Mouse (Mus musculus) liver, postnatal 0 days (tissue): ENCODE results near the gene Casz1.

Experiments used
- CTCF ChIP-seq: sonication (generic); IDR thresholded peaks from 2 replicates; pipeline ENCODE4 v1.5.1; 2016; ENCODE audit warnings: antibody characterized with exemption, low read depth
- EP300 ChIP-seq: IDR thresholded peaks from 2 replicates; pipeline ENCODE4 v1.6.1; 2016; ENCODE audit warnings: antibody characterized with exemption, low read depth, mild to moderate bottlenecking

DNA sequence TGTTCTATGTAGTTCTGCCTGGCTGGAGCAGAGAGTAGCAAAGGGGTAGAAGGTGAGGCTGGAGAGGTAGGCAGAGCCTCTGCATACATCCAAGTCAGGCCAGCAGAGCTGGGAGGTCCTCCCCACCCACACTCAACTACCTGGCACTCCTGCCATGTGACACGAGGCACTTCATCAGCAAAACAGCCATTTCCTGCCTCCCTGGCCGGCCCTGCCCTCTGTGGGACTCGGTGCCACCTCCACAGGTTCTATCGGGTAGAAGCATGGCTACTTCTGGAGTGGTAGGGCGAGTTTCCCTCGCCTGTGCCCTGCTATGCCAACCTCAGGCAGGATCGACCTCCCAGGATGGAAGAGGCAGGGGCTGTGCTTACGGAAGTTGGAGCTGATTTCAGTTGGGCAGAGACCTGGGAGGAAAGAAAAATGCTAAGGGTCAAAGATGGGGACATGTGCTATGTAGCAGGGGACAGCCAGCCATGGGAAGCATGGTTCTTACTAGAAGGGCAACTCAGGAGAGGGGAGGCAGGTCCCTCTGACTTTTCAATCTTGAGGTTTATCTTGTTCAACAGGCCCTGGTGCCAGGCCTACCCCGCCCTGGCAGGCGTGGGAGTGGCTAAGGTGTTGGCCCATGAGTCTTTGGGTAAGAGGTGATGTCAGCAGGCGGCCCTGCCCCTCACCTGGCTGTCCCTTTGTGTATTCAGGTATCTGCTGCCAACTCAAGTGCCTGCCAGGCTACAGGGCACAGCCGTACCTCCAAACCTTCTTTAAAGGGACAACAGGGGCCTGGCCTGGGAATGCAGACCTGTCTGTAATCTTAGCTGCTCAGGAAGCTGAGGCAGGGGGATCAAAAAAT lies 6.5 kb upstream of the Casz1 start:
- no peak for TF ChIP-seq CTCF
- TF ChIP-seq EP300, result no peak
